Mouse (Mus musculus) limb, embryonic 12.5 days (tissue): ENCODE measurements around the gene Hecw2. TPM values are rescaled to one million over a fixed set of nuclear protein-coding genes. Genes with fewer than 3 reads are reported as not detected.

Experiments used
- ATAC-seq: fragments of 200-750 bp; cut with Nextera tagmentation; 2 replicates; pipeline ENCODE4 v1.8.0; 2017; ENCODE audit warnings: low read depth, moderate TSS enrichment; ENCODE audit not compliant: insufficient number of reproducible peaks, insufficient read depth, low FRiP score, low TSS enrichment
- H3K27ac ChIP-seq: fragments of 300-500 bp; sonication (generic); 2 replicates; pipeline ENCODE4 v1.5.1; 2016; ENCODE audit warnings: mild to moderate bottlenecking, moderate library complexity
- H3K27me3 ChIP-seq: fragments of 300-500 bp; sonication (generic); 2 replicates; pipeline ENCODE4 v1.6.1; 2016; ENCODE audit warnings: mild to moderate bottlenecking, moderate library complexity
- H3K36me3 ChIP-seq: fragments of 300-500 bp; sonication (generic); 2 replicates; pipeline ENCODE4 v1.6.1; 2016; ENCODE audit warnings: mild to moderate bottlenecking, moderate library complexity
- H3K4me1 ChIP-seq: fragments of 300-500 bp; sonication (generic); replicated peaks from 2 replicates; pipeline ENCODE4 v1.6.1; 2016
- H3K4me2 ChIP-seq: fragments of 300-500 bp; sonication (generic); 2 replicates; pipeline ENCODE4 v1.6.1; 2016; ENCODE audit warnings: mild to moderate bottlenecking, moderate library complexity
- H3K4me3 ChIP-seq: fragments of 300-500 bp; sonication (generic); replicated peaks from 2 replicates; pipeline ENCODE4 v1.5.1; 2016; ENCODE audit warnings: mild to moderate bottlenecking
- H3K9ac ChIP-seq: fragments of 300-500 bp; sonication (generic); replicated peaks from 2 replicates; pipeline ENCODE4 v1.6.1; 2016; ENCODE audit warnings: mild to moderate bottlenecking, moderate library complexity
- H3K9me3 ChIP-seq: fragments of 300-500 bp; sonication (generic); 2 replicates; pipeline ENCODE4 v1.6.1; 2016; ENCODE audit warnings: mild to moderate bottlenecking, moderate library complexity
- WGBS: fragments of 180-500 bp; shearing (Covaris S2); methylation state at CpG from one replicate; pipeline ENCODE4 v1.1.7; 2016; 5-methylcytosine and 5-hydroxymethylcytosine counted together
- polyA plus RNA-seq: library from polyadenylated mRNA; unstranded; fragments of >200 nt; fragmentation: Nextera tagmentation; extraction: Ambion mirVana; gene quantifications from 2 replicates; pipeline ENCODE4 v1.2.1, GENCODE M21; 2016

The Hecw2 gene
- polyA plus RNA-seq, 1 experiment from 2014 or later, result 3.3 TPM

- no peak overlapping the region for H3K27ac ChIP-seq
These were observed 312.5 kb downstream of the Hecw2 start for GRCm38 (mm10) chr1:53882480-53882879.

GRCm38 (mm10) chr1:53875919-53876318, 319.0 kb downstream of the Hecw2 start:
- Histone ChIP-seq H3K27me3 (no peaks in the 10 kb centered on the region), H3K4me2 (no peak overlapping the region), H3K9ac (no peak overlapping the region), H3K9me3 (no peaks in the 10 kb centered on the region), H3K4me1 (no peaks in the 10 kb centered on the region), H3K36me3 (no peaks in the 10 kb centered on the region), H3K27ac (no peak overlapping the region), H3K4me3 (no peak overlapping the region)
- no peak for ATAC-seq
- WGBS, result 94% methylated on average over 5 of the region's 5 CpGs

More at GRCm38 (mm10) chr1:53882480-53882879, 312.5 kb downstream of the Hecw2 start:
- WGBS, result 83% methylated on average over 2 of the region's 2 CpGs
- no peaks in the 10 kb centered on the region for H3K36me3 ChIP-seq
- no peak overlapping the region for H3K9ac ChIP-seq
- H3K4me1 ChIP-seq, result no peaks in the 10 kb centered on the region
- ATAC-seq, result no peak
- H3K27me3 ChIP-seq, result no peaks in the 10 kb centered on the region
- no peak overlapping the region for H3K4me3 ChIP-seq
- no peaks in the 10 kb centered on the region for H3K9me3 ChIP-seq
- no peak overlapping the region for H3K4me2 ChIP-seq

- H3K36me3 ChIP-seq, result no peaks in the 10 kb centered on the region
- no peak overlapping the region for H3K27ac ChIP-seq
- ATAC-seq, result no peak
- H3K4me3 ChIP-seq, result no peak overlapping the region
- no peaks in the 10 kb centered on the region for H3K9me3 ChIP-seq
- peaks cover 4% of the 10 kb centered on the region; the same call in 1 of the 2 replicates for H3K4me1 ChIP-seq
- H3K4me2 ChIP-seq, result no peak overlapping the region
- no peak overlapping the region for H3K9ac ChIP-seq
- whole genome bisulfite sequencing, result 87% methylated on average over 2 of the region's 2 CpGs
- no peaks in the 10 kb centered on the region for H3K27me3 ChIP-seq
These were observed 327.7 kb downstream of the Hecw2 start for GRCm38 (mm10) chr1:53867316-53867715.

GRCm38 (mm10) chr1:53866374-53866902, 328.5 kb downstream of the Hecw2 start:
- H3K27ac ChIP-seq, result no peak overlapping the region
- ATAC-seq, result no peak

GRCm38 (mm10) chr1:53864046-53864445, 330.9 kb downstream of the Hecw2 start:
- no peaks in the 10 kb centered on the region for H3K9me3 ChIP-seq
- H3K4me1 ChIP-seq, result peaks cover 4% of the 10 kb centered on the region; the same call in 1 of the 2 replicates
- H3K27me3 ChIP-seq, result no peaks in the 10 kb centered on the region
- H3K4me3 ChIP-seq, result no peak overlapping the region
- WGBS, result 35% methylated on average over 3 of the region's 3 CpGs
- H3K4me2 ChIP-seq, result no peak overlapping the region
- H3K36me3 ChIP-seq, result no peaks in the 10 kb centered on the region
- no peak overlapping the region for H3K27ac ChIP-seq
- ATAC-seq, result no peak
- H3K9ac ChIP-seq, result no peak overlapping the region

More at GRCm38 (mm10) chr1:53866374-53866902, 328.5 kb downstream of the Hecw2 start:
- no peak overlapping the region for H3K4me3 ChIP-seq
- no peaks in the 10 kb centered on the region for H3K36me3 ChIP-seq
- H3K27me3 ChIP-seq, result no peaks in the 10 kb centered on the region
- no peak overlapping the region for H3K4me2 ChIP-seq
- peaks cover 4% of the 10 kb centered on the region; the same call in 1 of the 2 replicates for H3K4me1 ChIP-seq
- WGBS, result 60% methylated on average over 3 of the region's 3 CpGs
- no peak overlapping the region for H3K9ac ChIP-seq
- no peaks in the 10 kb centered on the region for H3K9me3 ChIP-seq

GRCm38 (mm10) chr1:53860611-53861010, 334.4 kb downstream of the Hecw2 start:
- no peaks in the 10 kb centered on the region for H3K9me3 ChIP-seq
- H3K36me3 ChIP-seq, result no peaks in the 10 kb centered on the region
- no peak overlapping the region for H3K9ac ChIP-seq
- H3K27me3 ChIP-seq, result no peaks in the 10 kb centered on the region
- no peak overlapping the region for H3K4me3 ChIP-seq
- H3K27ac ChIP-seq, result no peak overlapping the region
- no peak for ATAC-seq
- no peak overlapping the region for H3K4me2 ChIP-seq
- H3K4me1 ChIP-seq, result no peaks in the 10 kb centered on the region
- WGBS, result 75% methylated on average over 3 of the region's 3 CpGs

GRCm38 (mm10) chr1:53859175-53859574, 335.8 kb downstream of the Hecw2 start:
- Histone ChIP-seq H3K27me3 (no peaks in the 10 kb centered on the region), H3K4me2 (no peak overlapping the region), H3K9me3 (no peaks in the 10 kb centered on the region), H3K4me1 (no peaks in the 10 kb centered on the region), H3K9ac (no peak overlapping the region), H3K4me3 (no peak overlapping the region), H3K27ac (no peak overlapping the region), H3K36me3 (no peaks in the 10 kb centered on the region)
- no peak for ATAC-seq

GRCm38 (mm10) chr1:53856501-53857103, 338.4 kb downstream of the Hecw2 start:
- H3K9me3 ChIP-seq, result no peaks in the 10 kb centered on the region
- 92% methylated on average over 7 of the region's 7 CpGs for WGBS
- no peak overlapping the region for H3K9ac ChIP-seq
- H3K27me3 ChIP-seq, result no peaks in the 10 kb centered on the region
- no peak overlapping the region for H3K4me3 ChIP-seq
- H3K27ac ChIP-seq, result no peak overlapping the region
- no peak overlapping the region for H3K4me2 ChIP-seq
- no peaks in the 10 kb centered on the region for H3K36me3 ChIP-seq
- ATAC-seq, result no peak
- no peaks in the 10 kb centered on the region for H3K4me1 ChIP-seq

GRCm38 (mm10) chr1:53855732-53856131, 339.2 kb downstream of the Hecw2 start:
- no peak for ATAC-seq
- H3K4me3 ChIP-seq, result no peak overlapping the region
- no peaks in the 10 kb centered on the region for H3K36me3 ChIP-seq
- no peak overlapping the region for H3K9ac ChIP-seq
- 86% methylated on average over 7 of the region's 7 CpGs for WGBS
- no peaks in the 10 kb centered on the region for H3K4me1 ChIP-seq
- H3K27ac ChIP-seq, result no peak overlapping the region
- H3K27me3 ChIP-seq, result no peaks in the 10 kb centered on the region
- H3K9me3 ChIP-seq, result no peaks in the 10 kb centered on the region
- H3K4me2 ChIP-seq, result no peak overlapping the region

- H3K9me3 ChIP-seq, result no peaks in the 10 kb centered on the region
- no peak overlapping the region for H3K9ac ChIP-seq
- WGBS, result 89% methylated on average over 3 of the region's 3 CpGs
- no peak overlapping the region for H3K4me2 ChIP-seq
- H3K27ac ChIP-seq, result no peak overlapping the region
- H3K27me3 ChIP-seq, result no peaks in the 10 kb centered on the region
- no peaks in the 10 kb centered on the region for H3K36me3 ChIP-seq
- no peaks in the 10 kb centered on the region for H3K4me1 ChIP-seq
- ATAC-seq, result no peak
- no peak overlapping the region for H3K4me3 ChIP-seq
These were observed 342.8 kb downstream of the Hecw2 start for GRCm38 (mm10) chr1:53852086-53852610.

GRCm38 (mm10) chr1:53851334-53851733, 343.6 kb downstream of the Hecw2 start:
- Histone ChIP-seq H3K4me1 (no peaks in the 10 kb centered on the region), H3K36me3 (no peaks in the 10 kb centered on the region), H3K27me3 (no peaks in the 10 kb centered on the region), H3K4me2 (no peak overlapping the region), H3K4me3 (no peak overlapping the region), H3K9me3 (no peaks in the 10 kb centered on the region), H3K27ac (no peak overlapping the region), H3K9ac (no peak overlapping the region)
- 67% methylated on average over 8 of the region's 8 CpGs for WGBS
- no peak for ATAC-seq

- Histone ChIP-seq H3K27me3 (no peaks in the 10 kb centered on the region), H3K4me1 (no peaks in the 10 kb centered on the region), H3K4me3 (no peak overlapping the region), H3K9me3 (no peaks in the 10 kb centered on the region), H3K9ac (no peak overlapping the region), H3K4me2 (no peak overlapping the region), H3K27ac (no peak overlapping the region), H3K36me3 (no peaks in the 10 kb centered on the region)
- whole genome bisulfite sequencing, result 88% methylated on average over 6 of the region's 6 CpGs
- ATAC-seq, result no peak
These were observed 344.1 kb downstream of the Hecw2 start for GRCm38 (mm10) chr1:53850891-53851290.
